Mouse (Mus musculus) heart, embryonic 13.5 days (tissue): ENCODE data around the gene Foxp1. TPM values are rescaled to one million over a fixed set of nuclear protein-coding genes. Genes with fewer than 3 reads are reported as not detected.

Experiments
- ATAC-seq: fragments of 200-750 bp; cut with Nextera tagmentation; 2 replicates; pipeline ENCODE4 v1.8.0; 2017; ENCODE audit warnings: moderate TSS enrichment; ENCODE audit not compliant: insufficient number of reproducible peaks, low FRiP score, low TSS enrichment; ENCODE audit errors: extremely low read depth
- H3K27ac ChIP-seq: fragments of 300-500 bp; sonication (generic); replicated peaks from 2 replicates; pipeline ENCODE4 v1.5.1; 2015; ENCODE audit warnings: moderate library complexity, mild to moderate bottlenecking, inconsistent platforms
- H3K27me3 ChIP-seq: fragments of 300-500 bp; sonication (generic); replicated peaks from 2 replicates; pipeline ENCODE4 v1.6.1; 2015; ENCODE audit warnings: mild to moderate bottlenecking, inconsistent platforms
- H3K36me3 ChIP-seq: fragments of 300-500 bp; sonication (generic); 2 replicates; pipeline ENCODE4 v1.6.1; 2015; ENCODE audit warnings: mild to moderate bottlenecking, inconsistent platforms
- H3K4me1 ChIP-seq: fragments of 300-500 bp; sonication (generic); 2 replicates; pipeline ENCODE4 v1.6.1; 2015; ENCODE audit warnings: inconsistent platforms
- H3K4me2 ChIP-seq: fragments of 300-500 bp; sonication (generic); 2 replicates; pipeline ENCODE4 v1.6.1; 2015; ENCODE audit warnings: inconsistent platforms, mild to moderate bottlenecking, moderate library complexity
- H3K4me3 ChIP-seq: fragments of 300-500 bp; sonication (generic); 2 replicates; pipeline ENCODE4 v1.5.1; 2015; ENCODE audit warnings: moderate library complexity, mild to moderate bottlenecking, inconsistent platforms
- H3K9ac ChIP-seq: fragments of 300-500 bp; sonication (generic); 2 replicates; pipeline ENCODE4 v1.6.1; 2015; ENCODE audit warnings: inconsistent platforms, mild to moderate bottlenecking, moderate library complexity
- H3K9me3 ChIP-seq: fragments of 300-500 bp; sonication (generic); 2 replicates; pipeline ENCODE4 v1.6.1; 2016; ENCODE audit warnings: inconsistent platforms
- WGBS: fragments of 180-500 bp; shearing (Covaris S2); methylation state at CpG from one replicate; pipeline ENCODE4 v1.1.7; 2015; ENCODE audit warnings: mixed read lengths; 5-methylcytosine and 5-hydroxymethylcytosine counted together
- polyA plus RNA-seq: library from polyadenylated mRNA; unstranded; fragments of >200 nt; fragmentation: Nextera tagmentation; extraction: Ambion mirVana; gene quantifications from 2 replicates; pipeline ENCODE4 v1.2.1, GENCODE M21; 2015

Foxp1 gene
- polyA plus RNA-seq, 1 experiment from 2014 or later = 71.7 TPM

- peak overlapping the region; percentile 54 for H3K9ac ChIP-seq
- peak overlapping the region; percentile 5; the same call in 1 of the 2 replicates for H3K4me3 ChIP-seq
- 51% methylated on average over 13 of the region's 13 CpGs for WGBS
- H3K27me3 ChIP-seq = no peaks in the 10 kb centered on the region
- peak overlapping the region; percentile 43 for H3K27ac ChIP-seq
- ATAC-seq = no peak
- no peaks in the 10 kb centered on the region for H3K36me3 ChIP-seq
- no peaks in the 10 kb centered on the region for H3K9me3 ChIP-seq
- peaks cover 82% of the 10 kb centered on the region for H3K4me1 ChIP-seq
- peak overlapping the region; percentile 69 for H3K4me2 ChIP-seq
These were observed 258.1 kb downstream of the Foxp1 start for GRCm38 (mm10) chr6:99264192-99265093.

- Histone ChIP-seq H3K27me3 (no peaks in the 10 kb centered on the region), H3K36me3 (no peaks in the 10 kb centered on the region), H3K9me3 (no peaks in the 10 kb centered on the region), H3K9ac (peak overlapping the region; percentile 54; the same call in 1 of the 2 replicates), H3K4me2 (peak overlapping the region; percentile 55), H3K4me3 (no peak overlapping the region), H3K4me1 (peaks cover 82% of the 10 kb centered on the region), H3K27ac (peak overlapping the region; percentile 43)
- ATAC-seq = no peak
- 47% methylated on average over 2 of the region's 2 CpGs for WGBS
These were observed 258.7 kb downstream of the Foxp1 start for GRCm38 (mm10) chr6:99263886-99264185.

GRCm38 (mm10) chr6:99263061-99263885 is 259.2 kb downstream of the Foxp1 start:
- WGBS = 17% methylated on average over 12 of the region's 12 CpGs
- H3K4me3 ChIP-seq = no peak overlapping the region
- H3K27ac ChIP-seq = peak overlapping the region; percentile 43
- H3K36me3 ChIP-seq = no peaks in the 10 kb centered on the region
- peak overlapping the region; percentile 54 for H3K9ac ChIP-seq
- H3K9me3 ChIP-seq = no peaks in the 10 kb centered on the region
- ATAC-seq = no peak
- H3K4me1 ChIP-seq = peaks cover 77% of the 10 kb centered on the region
- H3K4me2 ChIP-seq = peak overlapping the region; percentile 55
- no peaks in the 10 kb centered on the region for H3K27me3 ChIP-seq

- no peak overlapping the region for H3K27ac ChIP-seq
- no peak overlapping the region for H3K4me2 ChIP-seq
- no peaks in the 10 kb centered on the region for H3K27me3 ChIP-seq
- WGBS = 34% methylated on average over 4 of the region's 4 CpGs
- no peak for ATAC-seq
- H3K4me1 ChIP-seq = peaks cover 63% of the 10 kb centered on the region
- H3K9me3 ChIP-seq = no peaks in the 10 kb centered on the region
- peak overlapping the region; percentile 24; the same call in 1 of the 2 replicates for H3K9ac ChIP-seq
- H3K4me3 ChIP-seq = no peak overlapping the region
- no peaks in the 10 kb centered on the region for H3K36me3 ChIP-seq
These were observed 260.8 kb downstream of the Foxp1 start for GRCm38 (mm10) chr6:99261737-99262130.

- H3K36me3 ChIP-seq = no peaks in the 10 kb centered on the region
- H3K27me3 ChIP-seq = no peaks in the 10 kb centered on the region
- H3K9ac ChIP-seq = no peak overlapping the region
- H3K27ac ChIP-seq = no peak overlapping the region
- no peak overlapping the region for H3K4me2 ChIP-seq
- no peaks in the 10 kb centered on the region for H3K9me3 ChIP-seq
- 68% methylated on average over 11 of the region's 11 CpGs for WGBS
- peaks cover 57% of the 10 kb centered on the region for H3K4me1 ChIP-seq
- no peak overlapping the region for H3K4me3 ChIP-seq
- no peak for ATAC-seq
These were observed 261.4 kb downstream of the Foxp1 start for GRCm38 (mm10) chr6:99260941-99261736.

GRCm38 (mm10) chr6:99258346-99258745 is 264.2 kb downstream of the Foxp1 start:
- Histone ChIP-seq H3K27ac (no peak overlapping the region), H3K36me3 (no peaks in the 10 kb centered on the region), H3K4me1 (peaks cover 37% of the 10 kb centered on the region), H3K27me3 (no peaks in the 10 kb centered on the region), H3K9me3 (no peaks in the 10 kb centered on the region), H3K4me2 (no peak overlapping the region), H3K4me3 (no peak overlapping the region), H3K9ac (no peak overlapping the region)
- 74% methylated on average over 5 of the region's 5 CpGs for WGBS
- no peak for ATAC-seq

- no peaks in the 10 kb centered on the region for H3K27me3 ChIP-seq
- no peak overlapping the region for H3K9ac ChIP-seq
- ATAC-seq = no peak
- no peaks in the 10 kb centered on the region for H3K9me3 ChIP-seq
- peaks cover 31% of the 10 kb centered on the region for H3K4me1 ChIP-seq
- H3K4me3 ChIP-seq = no peak overlapping the region
- H3K4me2 ChIP-seq = no peak overlapping the region
- H3K27ac ChIP-seq = no peak overlapping the region
- no peaks in the 10 kb centered on the region for H3K36me3 ChIP-seq
- 69% methylated on average over 2 of the region's 2 CpGs for WGBS
These were observed 264.8 kb downstream of the Foxp1 start for GRCm38 (mm10) chr6:99257676-99258075.

GRCm38 (mm10) chr6:99253331-99253730 is 269.2 kb downstream of the Foxp1 start:
- no peaks in the 10 kb centered on the region for H3K36me3 ChIP-seq
- H3K27me3 ChIP-seq = no peaks in the 10 kb centered on the region
- no peak overlapping the region for H3K9ac ChIP-seq
- H3K4me3 ChIP-seq = no peak overlapping the region
- H3K27ac ChIP-seq = no peak overlapping the region
- H3K4me1 ChIP-seq = peaks cover 22% of the 10 kb centered on the region
- WGBS = 64% methylated on average over 8 of the region's 8 CpGs
- no peaks in the 10 kb centered on the region for H3K9me3 ChIP-seq
- no peak for ATAC-seq
- H3K4me2 ChIP-seq = no peak overlapping the region

GRCm38 (mm10) chr6:99252816-99253215 is 269.7 kb downstream of the Foxp1 start:
- no peak overlapping the region for H3K27ac ChIP-seq
- no peak overlapping the region for H3K4me2 ChIP-seq
- 76% methylated on average over 5 of the region's 5 CpGs for WGBS
- H3K9ac ChIP-seq = no peak overlapping the region
- H3K36me3 ChIP-seq = no peaks in the 10 kb centered on the region
- H3K4me1 ChIP-seq = peaks cover 22% of the 10 kb centered on the region
- H3K27me3 ChIP-seq = no peaks in the 10 kb centered on the region
- ATAC-seq = no peak
- H3K4me3 ChIP-seq = no peak overlapping the region
- no peaks in the 10 kb centered on the region for H3K9me3 ChIP-seq

GRCm38 (mm10) chr6:99251924-99252323 is 270.6 kb downstream of the Foxp1 start:
- no peak for ATAC-seq
- H3K4me2 ChIP-seq = no peak overlapping the region
- H3K27me3 ChIP-seq = no peaks in the 10 kb centered on the region
- no peak overlapping the region for H3K9ac ChIP-seq
- 0 out of 2 replicates have a peak, but pooled peaks cover 4% of the 10 kb centered on the region for H3K36me3 ChIP-seq
- H3K4me3 ChIP-seq = no peak overlapping the region
- peaks cover 22% of the 10 kb centered on the region for H3K4me1 ChIP-seq
- WGBS = 72% methylated on average over 4 of the region's 4 CpGs
- peak overlapping the region; percentile 56 for H3K27ac ChIP-seq
- no peaks in the 10 kb centered on the region for H3K9me3 ChIP-seq

- Histone ChIP-seq H3K4me1 (peaks cover 22% of the 10 kb centered on the region), H3K36me3 (0 out of 2 replicates have a peak, but pooled peaks cover 4% of the 10 kb centered on the region), H3K4me3 (no peak overlapping the region), H3K27ac (peak overlapping the region; percentile 56), H3K9ac (no peak overlapping the region), H3K27me3 (no peaks in the 10 kb centered on the region), H3K9me3 (no peaks in the 10 kb centered on the region), H3K4me2 (no peak overlapping the region)
- 34% methylated on average over 3 of the region's 3 CpGs for WGBS
- no peak for ATAC-seq
These were observed 271.3 kb downstream of the Foxp1 start for GRCm38 (mm10) chr6:99251222-99251621.
